Mouse (Mus musculus) embryonic fibroblast, embryonic 13.5 days (primary cell): ENCODE measurements around the gene Mmp21.

Experiments
- CTCF ChIP-seq: IDR thresholded peaks from 2 replicates; pipeline ENCODE4 v1.5.1; 2011; ENCODE audit warnings: mild to moderate bottlenecking, control low read depth, low read length, moderate library complexity, borderline replicate concordance; ENCODE audit not compliant: insufficient read depth
- POLR2A ChIP-seq: IDR thresholded peaks from 2 replicates; pipeline ENCODE4 v1.6.1; 2011; ENCODE audit warnings: low read depth, mild to moderate bottlenecking, control low read depth, low read length, moderate library complexity

GRCm38 (mm10) chr7:133632476-133632875 is 47.4 kb downstream of the Mmp21 start:
- TF ChIP-seq POLR2A, result no peak
- TF ChIP-seq CTCF, result no peak
